Mouse (Mus musculus) ovary, postnatal 36 days (tissue): ENCODE data around the gene Rnf216.
A peak's percentile ranks its signal among the peaks of the same experiment; 100 is the strongest.

Experiments used
- DNase-seq: peaks from one replicate; pipeline ENCODE4 v3.0.0; 2022; ENCODE audit warnings: low spot score, mixed read lengths

The Rnf216 gene

GRCm38 (mm10) chr5:142959576-142960556 lies 152.9 kb downstream of the Rnf216 start, which contains the start of gene Fscn1:
Gene Fscn1, plus strand, starts transcription at chr5:142960343.
- peak; percentile 89 for DNase-seq

- no peak for DNase-seq
Observed at GRCm38 (mm10) chr5:142959156-142959555, 153.6 kb downstream of the Rnf216 start.

DNA sequence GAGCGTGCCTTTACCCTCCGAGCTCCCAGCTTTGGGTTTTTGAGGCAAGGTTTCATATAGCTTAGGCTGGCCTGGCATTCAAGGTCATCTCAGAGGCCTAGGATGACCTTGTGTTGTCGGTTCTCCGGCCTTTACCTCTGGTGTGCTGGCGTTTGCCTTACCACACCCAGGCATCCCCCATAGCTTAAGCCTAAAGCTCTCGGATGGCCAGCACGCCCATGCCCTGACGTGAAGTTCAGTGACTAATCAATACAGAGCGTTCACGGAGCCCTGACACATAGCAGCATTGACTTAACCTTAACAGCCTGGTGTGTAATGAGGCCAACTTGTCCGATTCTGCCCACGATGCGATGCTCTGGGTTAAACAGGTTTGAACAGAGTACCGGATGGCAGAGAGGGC lies 154.3 kb downstream of the Rnf216 start:
- no peak for DNase-seq

DNA sequence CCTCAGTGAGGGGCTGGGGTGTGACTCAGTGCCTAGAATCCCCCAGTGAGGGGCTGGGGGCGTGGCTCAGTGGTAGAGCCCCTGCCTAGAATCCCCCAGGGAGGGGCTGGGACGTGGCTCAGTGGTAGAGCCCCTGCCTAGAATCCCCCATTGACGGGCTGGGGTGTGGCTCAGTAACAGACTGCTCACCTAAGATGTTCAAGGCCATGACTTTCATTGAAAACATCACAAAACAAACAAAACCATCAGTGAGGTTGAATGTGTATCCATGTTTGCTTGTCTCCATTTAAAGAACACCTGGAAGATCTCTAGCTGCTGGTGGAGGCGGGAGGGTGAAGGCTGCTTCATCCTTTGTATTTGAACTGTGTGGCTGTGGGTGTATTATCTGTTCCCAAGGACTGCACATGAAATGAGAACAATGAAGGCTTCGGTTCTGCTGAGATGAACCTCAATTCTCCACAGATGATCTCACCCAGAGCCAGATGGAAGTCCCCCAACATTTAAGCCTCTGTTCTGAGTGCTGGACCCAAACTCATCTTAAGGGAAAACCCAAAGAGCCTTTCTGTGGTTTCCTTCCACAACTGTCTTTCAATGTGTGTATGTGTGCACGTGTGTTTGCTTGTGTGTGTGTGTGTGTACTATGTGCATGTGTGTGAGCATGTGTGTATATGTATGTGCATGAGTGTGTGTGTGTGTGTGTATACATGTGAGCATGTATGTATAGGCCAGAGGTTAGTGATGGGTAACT lies 155.7 kb downstream of the Rnf216 start:
- DNase-seq = no peak

- DNase-seq = no peak
Observed at GRCm38 (mm10) chr5:142953641-142954040, 159.2 kb downstream of the Rnf216 start.

GRCm38 (mm10) chr5:142950405-142950804 lies 162.4 kb downstream of the Rnf216 start:
- peak; percentile 78 for DNase-seq

GRCm38 (mm10) chr5:142949580-142949979 lies 163.2 kb downstream of the Rnf216 start:
- DNase-seq = no peak

- no peak for DNase-seq
Observed at GRCm38 (mm10) chr5:142947460-142947859, 165.3 kb downstream of the Rnf216 start.

DNA sequence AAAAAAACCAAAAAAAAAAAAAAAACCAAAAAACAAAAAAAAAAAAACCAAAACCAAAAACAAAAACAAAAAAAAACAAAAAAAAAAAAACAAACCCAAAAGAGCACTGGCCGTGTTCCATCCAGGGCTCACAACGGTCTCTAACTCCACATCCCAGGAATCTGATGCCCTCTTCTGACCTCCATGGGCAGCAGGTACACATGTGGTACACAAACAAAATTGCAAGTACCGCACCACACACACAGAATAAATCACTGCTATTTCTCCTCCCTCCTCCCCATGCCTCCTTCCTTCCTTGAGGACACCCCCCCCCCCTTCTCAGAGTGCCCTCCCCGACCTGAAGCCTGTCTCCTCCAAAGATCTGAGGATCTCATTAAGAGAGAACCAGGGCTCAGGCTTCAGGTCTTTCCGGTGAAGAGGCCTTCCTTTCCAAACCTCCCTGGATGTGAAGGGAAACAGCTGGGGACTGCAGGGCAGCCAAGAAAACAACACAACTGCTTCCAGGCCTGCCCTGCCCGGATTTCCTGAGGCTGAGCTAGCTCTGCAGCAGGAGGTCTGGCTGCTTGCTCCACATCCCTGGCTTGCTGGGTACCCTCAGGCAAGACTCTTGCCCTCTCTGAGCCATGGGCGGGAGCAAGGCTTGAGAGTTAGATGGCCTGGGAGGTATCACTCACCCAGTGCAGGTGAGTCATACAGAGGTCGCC lies 167.7 kb downstream of the Rnf216 start:
- DNase-seq = no peak
